Mouse (Mus musculus) stomach, embryonic 16.5 days (tissue): ENCODE results near the gene Pot1a. TPM values are rescaled to one million over a fixed set of nuclear protein-coding genes. Genes with fewer than 3 reads are reported as not detected.

Experiments
- ATAC-seq: fragments of 200-750 bp; cut with Nextera tagmentation; 2 replicates; pipeline ENCODE4 v1.8.0; 2017; ENCODE audit warnings: moderate number of reproducible peaks, moderate TSS enrichment; ENCODE audit not compliant: insufficient read depth, low FRiP score
- H3K27ac ChIP-seq: fragments of 300-500 bp; sonication (generic); 2 replicates; pipeline ENCODE4 v1.5.1; 2014; ENCODE audit warnings: low read length
- H3K27me3 ChIP-seq: fragments of 300-500 bp; sonication (generic); 2 replicates; pipeline ENCODE4 v1.6.1; 2014; ENCODE audit warnings: low read length, control low read depth, mixed read lengths; ENCODE audit not compliant: control insufficient read depth, insufficient read depth
- H3K36me3 ChIP-seq: fragments of 300-500 bp; sonication (generic); 2 replicates; pipeline ENCODE4 v1.6.1; 2014; ENCODE audit warnings: low read length; ENCODE audit not compliant: control insufficient read depth, insufficient read depth
- H3K4me1 ChIP-seq: fragments of 300-500 bp; sonication (generic); 2 replicates; pipeline ENCODE4 v1.6.1; 2014; ENCODE audit warnings: low read length, control low read depth, mixed read lengths; ENCODE audit not compliant: control insufficient read depth, insufficient read depth
- H3K4me2 ChIP-seq: fragments of 300-500 bp; sonication (generic); 2 replicates; pipeline ENCODE4 v1.6.1; 2014; ENCODE audit warnings: low read depth, low read length, mixed read lengths
- H3K4me3 ChIP-seq: fragments of 300-500 bp; sonication (generic); replicated peaks from 2 replicates; pipeline ENCODE4 v1.5.1; 2014; ENCODE audit warnings: mild to moderate bottlenecking, low read length
- H3K9ac ChIP-seq: fragments of 300-500 bp; sonication (generic); 2 replicates; pipeline ENCODE4 v1.6.1; 2014; ENCODE audit warnings: low read length
- H3K9me3 ChIP-seq: fragments of 300-500 bp; sonication (generic); replicated peaks from 2 replicates; pipeline ENCODE4 v1.6.1; 2016; ENCODE audit warnings: low read length, control low read depth; ENCODE audit not compliant: control insufficient read depth
- WGBS: fragments of 180-500 bp; shearing (Covaris S2); extraction: QIAGEN DNeasy Blood & Tissue Kit; methylation state at CpG from one replicate; pipeline ENCODE4 v1.1.7; 2014; 5-methylcytosine and 5-hydroxymethylcytosine counted together
- polyA plus RNA-seq: library from polyadenylated mRNA; unstranded; fragments of >200 nt; fragmentation: Nextera tagmentation; extraction: Ambion mirVana; gene quantifications from 2 replicates; pipeline ENCODE4 v1.2.1, GENCODE M21; 2015

Pot1a gene
- polyA plus RNA-seq, 1 experiment from 2014 or later, result 25.5 TPM

GRCm38 (mm10) chr6:25752651-25753050 is 56.4 kb downstream of the Pot1a start:
- no peak overlapping the region for H3K27ac ChIP-seq
- no peak for ATAC-seq
- H3K27me3 ChIP-seq, result no peaks in the 10 kb centered on the region
- H3K9me3 ChIP-seq, result no peaks in the 10 kb centered on the region
- no peak overlapping the region for H3K4me3 ChIP-seq
- 94% methylated on average over 1 of the region's 1 CpGs for WGBS
- H3K4me1 ChIP-seq, result no peaks in the 10 kb centered on the region
- no peak overlapping the region for H3K4me2 ChIP-seq
- H3K36me3 ChIP-seq, result peaks cover 2% of the 10 kb centered on the region; the same call in 1 of the 2 replicates
- H3K9ac ChIP-seq, result no peak overlapping the region

- no peaks in the 10 kb centered on the region for H3K27me3 ChIP-seq
- no peaks in the 10 kb centered on the region for H3K9me3 ChIP-seq
- no peaks in the 10 kb centered on the region for H3K36me3 ChIP-seq
- H3K4me3 ChIP-seq, result no peak overlapping the region
- H3K9ac ChIP-seq, result no peak overlapping the region
- ATAC-seq, result no peak
- no peak overlapping the region for H3K4me2 ChIP-seq
- H3K4me1 ChIP-seq, result no peaks in the 10 kb centered on the region
- H3K27ac ChIP-seq, result no peak overlapping the region
Measured at GRCm38 (mm10) chr6:25736533-25736932, 72.5 kb downstream of the Pot1a start.

GRCm38 (mm10) chr6:25726560-25726959 is 82.5 kb downstream of the Pot1a start:
- no peak overlapping the region for H3K4me3 ChIP-seq
- H3K9me3 ChIP-seq, result no peaks in the 10 kb centered on the region
- ATAC-seq, result no peak
- no peak overlapping the region for H3K27ac ChIP-seq
- no peak overlapping the region for H3K9ac ChIP-seq
- H3K4me2 ChIP-seq, result no peak overlapping the region
- no peaks in the 10 kb centered on the region for H3K36me3 ChIP-seq
- H3K27me3 ChIP-seq, result no peaks in the 10 kb centered on the region
- H3K4me1 ChIP-seq, result no peaks in the 10 kb centered on the region
- 73% methylated on average over 1 of the region's 1 CpGs for WGBS

DNA sequence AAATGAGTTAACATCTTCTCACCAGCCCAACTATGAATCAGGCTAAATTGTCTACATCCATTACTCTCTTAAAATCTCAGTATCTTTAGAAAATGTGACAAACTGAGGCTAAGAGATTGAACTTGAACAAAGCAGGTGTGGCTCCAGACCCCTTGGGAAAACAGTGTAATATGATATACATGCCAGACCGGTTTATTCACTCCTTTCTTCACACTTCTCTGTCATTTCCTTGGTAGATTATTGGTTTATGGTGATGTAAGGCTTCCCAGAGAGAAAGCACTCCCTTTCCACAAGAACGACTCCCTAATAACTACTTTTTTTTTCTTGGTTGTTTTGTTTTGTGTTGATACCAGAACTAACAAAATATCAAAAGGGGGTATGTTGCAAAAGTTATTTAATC is 98.4 kb downstream of the Pot1a start:
- Histone ChIP-seq H3K27ac (peak overlapping the region; percentile 18; the same call in 1 of the 2 replicates), H3K4me2 (no peak overlapping the region), H3K4me3 (no peak overlapping the region), H3K9ac (no peak overlapping the region), H3K4me1 (no peaks in the 10 kb centered on the region), H3K9me3 (no peaks in the 10 kb centered on the region), H3K27me3 (no peaks in the 10 kb centered on the region), H3K36me3 (no peaks in the 10 kb centered on the region)
- 21% methylated on average over 2 of the region's 2 CpGs for WGBS
- peak; percentile 82; the same call in 1 of the 2 replicates for ATAC-seq

- peak; percentile 53; the same call in 1 of the 2 replicates for ATAC-seq
- no peak overlapping the region for H3K27ac ChIP-seq
- no peaks in the 10 kb centered on the region for H3K9me3 ChIP-seq
- no peak overlapping the region for H3K9ac ChIP-seq
- H3K36me3 ChIP-seq, result no peaks in the 10 kb centered on the region
- H3K27me3 ChIP-seq, result no peaks in the 10 kb centered on the region
- no peaks in the 10 kb centered on the region for H3K4me1 ChIP-seq
- 17% methylated on average over 6 of the region's 6 CpGs for WGBS
- no peak overlapping the region for H3K4me3 ChIP-seq
- H3K4me2 ChIP-seq, result no peak overlapping the region
Measured at GRCm38 (mm10) chr6:25709250-25709895, 99.7 kb downstream of the Pot1a start.

GRCm38 (mm10) chr6:25699956-25700355 is 109.1 kb downstream of the Pot1a start:
- Histone ChIP-seq H3K27me3 (no peaks in the 10 kb centered on the region), H3K36me3 (no peaks in the 10 kb centered on the region), H3K4me1 (no peaks in the 10 kb centered on the region), H3K27ac (no peak overlapping the region), H3K9me3 (no peaks in the 10 kb centered on the region), H3K4me3 (no peak overlapping the region), H3K4me2 (no peak overlapping the region), H3K9ac (no peak overlapping the region)
- ATAC-seq, result no peak
- WGBS, result 38% methylated on average over 2 of the region's 2 CpGs

Other genes with a start within 250 kb of the Pot1a start
- gene Gpr37, start 118.5 kb downstream of the Pot1a start, polyA plus RNA-seq, result 2.9 and 3.7 TPM in 2 replicates